Mouse (Mus musculus): Measurements from ENCODE around the gene Fgfr2.
A peak's percentile ranks its signal among the peaks of the same experiment; 100 is the strongest.

The Fgfr2 gene

DNA sequence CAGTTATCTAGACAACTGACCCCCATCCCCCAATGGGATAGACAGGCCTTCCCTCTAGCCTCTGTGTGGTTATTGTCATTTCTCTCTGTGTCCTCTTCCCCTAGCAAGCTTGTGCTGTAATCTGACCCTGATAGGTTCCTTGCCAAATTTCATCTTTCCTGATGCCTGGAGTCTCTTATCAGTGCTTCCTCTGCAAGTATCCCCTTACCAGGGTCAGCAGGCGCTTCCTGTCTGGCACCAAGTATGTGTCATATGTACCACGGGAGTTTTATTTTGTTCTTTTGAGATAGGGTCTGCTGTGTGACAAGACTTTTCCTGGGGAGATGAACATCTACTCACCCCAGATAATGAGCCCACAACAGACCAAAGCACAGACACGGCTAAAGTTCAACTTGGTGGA lies 844.5 kb downstream of the Fgfr2 start:
- DNase-seq = no peak

DNA sequence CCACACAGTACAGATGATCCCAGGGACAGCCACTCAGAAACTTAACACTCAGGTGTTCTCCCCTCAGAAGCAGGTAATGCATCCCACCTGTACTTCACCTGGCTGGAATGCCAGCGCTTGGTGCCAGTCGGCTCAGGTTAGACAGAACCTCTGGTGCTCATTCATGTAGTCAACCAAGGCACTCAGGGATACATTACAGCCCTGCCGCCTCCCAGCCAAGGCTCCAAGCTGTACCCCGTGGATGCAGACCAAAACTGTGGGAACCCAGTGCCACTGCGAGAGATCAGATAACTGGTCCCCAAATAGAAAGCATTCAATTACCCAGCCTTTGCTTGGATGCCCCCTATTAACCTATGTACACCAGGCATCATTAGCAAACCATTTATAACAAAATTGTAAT lies 846.9 kb downstream of the Fgfr2 start:
- DNase-seq = no peak

DNA sequence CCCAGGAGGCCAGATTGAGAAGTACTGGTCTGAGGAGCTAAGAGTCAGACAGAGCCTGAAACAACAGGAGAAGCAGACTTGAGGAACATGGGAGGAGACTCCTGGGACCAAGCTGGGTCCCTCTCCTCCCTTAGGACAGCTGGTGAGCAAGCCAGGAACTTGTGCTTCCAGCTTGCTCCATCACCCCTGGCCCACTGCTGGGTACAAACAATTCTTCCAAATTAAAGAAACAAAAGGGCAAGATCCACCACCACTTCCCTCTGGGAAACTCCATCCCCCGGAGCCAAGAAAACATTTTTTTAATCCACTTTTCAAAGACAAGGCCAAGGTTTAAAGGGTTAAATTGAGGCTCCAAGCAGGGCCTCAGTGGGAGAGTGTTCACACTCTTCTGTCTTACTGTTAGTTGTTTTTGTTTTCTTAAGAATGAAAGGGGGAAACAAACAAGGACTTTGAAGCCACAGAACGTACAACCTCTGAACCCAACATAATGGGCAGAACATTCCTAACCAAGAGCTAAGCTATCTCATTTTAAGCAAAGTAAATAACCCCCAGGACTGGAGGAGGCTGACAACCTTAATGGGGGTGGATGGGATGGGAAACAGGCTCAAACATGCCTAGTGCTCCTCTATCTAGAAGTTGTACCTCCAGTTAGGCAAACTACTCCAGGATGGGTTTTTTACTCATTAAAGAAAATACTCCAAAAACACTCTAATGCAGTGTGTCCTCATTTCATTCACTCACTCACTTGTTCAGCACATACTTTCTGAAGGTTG lies 849.2 kb downstream of the Fgfr2 start:
- no peak for DNase-seq

- no peak for DNase-seq
Observed at GRCm38 (mm10) chr7:132272984-132273383, 850.2 kb downstream of the Fgfr2 start.

DNA sequence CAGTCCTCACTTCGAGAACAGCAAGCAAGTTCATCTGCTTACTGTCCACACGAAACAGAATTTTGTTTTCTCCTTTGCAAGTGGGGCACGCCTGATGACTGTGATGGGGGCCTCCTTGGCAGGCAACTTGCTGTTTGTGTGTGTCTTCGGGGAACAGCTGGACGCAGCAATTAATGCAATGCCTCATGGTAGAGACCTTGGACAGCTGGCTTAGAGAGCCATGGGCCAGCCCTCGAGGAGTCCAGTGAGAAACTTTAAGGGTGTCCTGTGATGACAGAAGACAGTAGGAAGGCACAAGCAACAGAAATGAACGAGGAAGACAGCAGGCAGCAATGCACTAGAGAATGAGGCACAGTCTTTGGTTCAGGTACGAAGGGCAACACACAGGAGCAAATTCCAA lies 852.8 kb downstream of the Fgfr2 start:
- DNase-seq = no peak

GRCm38 (mm10) chr7:132269661-132270060 lies 853.5 kb downstream of the Fgfr2 start:
- peak in 1 of 2 experiments; percentile 33 for DNase-seq

GRCm38 (mm10) chr7:132267721-132268498 lies 855.2 kb downstream of the Fgfr2 start:
- no peak for DNase-seq

DNA sequence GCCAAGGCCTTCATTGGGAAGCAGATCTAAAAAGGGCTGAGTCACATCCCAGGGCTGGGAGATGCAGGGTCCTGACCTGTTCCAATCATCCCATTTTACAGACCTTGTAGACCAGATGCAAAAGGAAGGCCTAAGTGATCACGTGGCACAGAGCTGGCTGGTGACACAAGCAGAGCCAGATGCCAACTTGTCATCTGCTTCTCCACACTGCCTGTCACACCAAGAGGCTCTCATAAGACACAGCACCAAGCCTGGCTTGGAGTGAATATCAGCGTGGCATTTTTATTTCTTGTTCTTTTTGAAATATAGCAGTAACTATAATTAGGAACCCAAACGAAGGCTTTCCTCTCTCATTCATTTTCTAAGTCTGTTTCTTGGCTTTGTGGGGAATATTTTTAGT lies 858.4 kb downstream of the Fgfr2 start:
- DNase-seq = no peak

GRCm38 (mm10) chr7:132263186-132263585 lies 860.0 kb downstream of the Fgfr2 start:
- DNase-seq = peak; percentile 69 to 70

- peak; percentile 41 to 55 for DNase-seq
Observed at GRCm38 (mm10) chr7:132262696-132263095, 860.5 kb downstream of the Fgfr2 start.

DNA sequence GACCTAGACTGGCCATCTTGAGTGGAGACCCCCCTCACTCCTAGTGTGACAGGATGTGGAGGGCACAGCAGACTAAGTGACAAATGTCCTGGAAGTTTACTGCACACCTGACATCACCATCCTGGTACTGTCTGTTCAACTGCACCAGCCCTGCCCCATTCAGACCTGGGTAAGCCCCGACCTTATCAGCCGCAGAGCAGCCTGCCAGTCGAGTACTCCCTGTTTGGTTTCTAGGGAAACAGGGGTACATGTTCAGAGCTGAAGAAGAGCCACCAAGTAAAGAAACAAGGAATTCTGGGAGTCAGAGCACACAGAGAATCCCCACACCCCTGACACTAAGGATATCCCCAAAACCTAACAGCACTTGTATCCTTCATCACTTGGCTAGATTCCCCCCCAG lies 861.3 kb downstream of the Fgfr2 start:
- no peak for DNase-seq

DNA sequence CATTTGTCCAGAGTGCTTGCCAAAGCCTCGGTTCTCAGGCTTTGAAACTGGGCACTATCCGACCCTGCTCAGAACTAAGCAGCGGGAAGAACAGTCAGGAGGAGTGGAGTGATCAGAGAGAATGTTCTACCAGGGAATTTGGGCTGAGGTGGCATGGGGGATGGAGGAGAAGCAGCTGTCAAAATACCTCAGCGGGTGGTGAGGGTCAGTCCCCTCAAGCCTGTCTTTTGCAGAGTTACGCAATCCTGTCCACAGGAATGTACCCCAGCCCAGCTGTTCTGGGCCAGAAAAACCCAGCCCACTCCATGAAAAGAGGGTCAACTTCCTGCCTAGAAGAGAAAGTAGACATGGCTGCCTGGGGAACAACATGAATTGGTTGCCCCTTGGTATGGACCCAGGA lies 862.5 kb downstream of the Fgfr2 start:
- DNase-seq = no peak

- DNase-seq = no peak
Observed at GRCm38 (mm10) chr7:132258817-132259216, 864.3 kb downstream of the Fgfr2 start.

DNA sequence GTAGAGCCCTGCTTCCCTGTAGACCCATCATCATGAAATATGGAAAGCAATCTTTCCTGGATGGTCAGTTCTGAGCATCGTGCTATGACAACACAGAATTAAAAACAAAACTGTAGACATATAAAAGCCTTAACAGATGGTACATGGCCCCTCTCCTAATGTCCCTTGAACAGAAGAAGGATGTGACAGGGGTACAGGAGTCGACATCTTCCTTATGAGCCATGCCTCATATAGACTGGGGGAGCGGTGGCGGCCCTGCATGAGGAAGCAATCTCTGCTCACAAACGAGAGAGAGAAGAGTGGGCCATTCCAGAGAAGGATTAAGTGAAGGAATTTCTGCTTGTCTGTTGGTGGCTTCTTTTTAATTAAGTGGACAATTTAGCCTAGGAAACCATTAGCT lies 864.9 kb downstream of the Fgfr2 start:
- no peak for DNase-seq

DNA sequence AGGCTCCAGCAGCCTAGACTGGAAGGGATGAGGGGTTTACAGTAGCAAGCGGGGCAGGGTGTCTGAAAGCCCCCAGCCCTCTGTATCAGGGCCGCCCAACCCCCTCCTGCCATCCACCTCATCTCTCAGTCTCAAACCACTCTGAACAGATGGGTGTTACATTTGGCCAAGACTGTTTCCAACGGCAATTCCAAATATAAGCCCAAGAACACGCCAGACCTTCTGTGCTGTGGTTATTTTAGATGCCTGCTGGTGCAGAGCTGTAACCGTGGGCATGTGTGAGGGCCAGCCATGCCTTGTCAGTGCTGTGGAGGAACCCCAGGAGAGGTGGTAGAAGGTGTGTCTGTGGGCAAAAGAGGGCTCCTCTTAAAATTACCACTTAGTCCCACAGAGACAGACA lies 869.6 kb downstream of the Fgfr2 start:
- DNase-seq = peak; percentile 71 to 78

DNA sequence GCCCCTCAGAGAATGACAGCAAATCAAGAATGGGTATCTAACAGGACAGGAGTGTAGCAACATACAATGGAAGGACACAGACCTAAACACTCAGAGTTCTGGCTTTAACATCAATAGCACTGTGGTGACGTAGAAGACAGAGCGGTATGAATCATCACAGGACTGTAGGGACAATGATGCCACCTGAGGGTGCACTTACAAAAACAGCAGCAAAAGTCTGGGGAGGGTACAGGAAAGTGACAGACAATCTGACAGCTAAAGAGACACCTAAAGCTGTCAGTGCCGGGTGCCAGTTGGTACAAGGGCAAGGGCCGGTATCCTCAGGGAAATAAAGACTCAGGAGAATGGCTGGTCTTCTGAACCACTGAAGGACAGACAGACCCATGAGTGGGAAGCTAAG lies 870.1 kb downstream of the Fgfr2 start:
- DNase-seq = no peak

- no peak for DNase-seq
Observed at GRCm38 (mm10) chr7:132249563-132250119, 873.5 kb downstream of the Fgfr2 start.

- DNase-seq = no peak
Observed at GRCm38 (mm10) chr7:132247567-132247966, 875.6 kb downstream of the Fgfr2 start.

DNA sequence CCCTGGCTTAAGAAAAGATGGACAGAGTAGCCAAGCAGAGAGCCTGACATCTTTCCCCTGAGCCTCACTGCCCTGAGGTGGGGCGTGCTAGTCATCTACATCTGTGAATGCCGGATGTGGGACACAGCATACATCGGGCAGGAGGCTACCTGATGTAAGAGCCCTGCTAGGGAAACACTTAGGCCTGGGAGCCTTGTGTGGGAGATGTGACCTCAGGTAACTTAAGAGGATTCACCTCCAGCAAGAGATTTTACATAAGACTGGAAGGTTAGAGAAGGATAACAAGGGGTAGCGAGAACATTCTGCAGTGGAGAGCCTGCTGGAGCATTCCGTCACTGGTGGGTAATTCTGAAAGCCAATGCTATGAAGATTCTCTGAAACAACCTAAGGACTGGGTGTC lies 876.1 kb downstream of the Fgfr2 start:
- no peak for DNase-seq

DNA sequence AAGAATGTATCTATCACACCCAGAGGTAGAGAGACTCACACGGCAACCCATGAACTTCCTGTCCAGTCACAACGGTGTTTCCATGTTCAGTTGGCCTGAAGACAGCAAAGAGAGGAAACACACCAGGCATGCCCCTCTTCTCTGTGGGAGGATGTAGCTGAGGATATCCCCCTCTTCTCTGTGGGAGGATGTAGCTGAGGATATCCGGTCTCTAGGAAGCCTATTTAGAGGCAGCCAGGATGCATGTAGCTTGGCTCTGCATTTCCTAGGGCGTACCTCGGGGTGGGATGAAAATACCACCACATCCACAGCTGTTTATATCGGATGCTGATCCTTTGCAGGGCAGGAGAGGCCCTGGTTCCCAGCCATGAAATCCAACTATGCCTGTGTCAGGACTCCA lies 877.4 kb downstream of the Fgfr2 start:
- no peak for DNase-seq

GRCm38 (mm10) chr7:132244637-132245036 lies 878.5 kb downstream of the Fgfr2 start:
- no peak for DNase-seq

DNA sequence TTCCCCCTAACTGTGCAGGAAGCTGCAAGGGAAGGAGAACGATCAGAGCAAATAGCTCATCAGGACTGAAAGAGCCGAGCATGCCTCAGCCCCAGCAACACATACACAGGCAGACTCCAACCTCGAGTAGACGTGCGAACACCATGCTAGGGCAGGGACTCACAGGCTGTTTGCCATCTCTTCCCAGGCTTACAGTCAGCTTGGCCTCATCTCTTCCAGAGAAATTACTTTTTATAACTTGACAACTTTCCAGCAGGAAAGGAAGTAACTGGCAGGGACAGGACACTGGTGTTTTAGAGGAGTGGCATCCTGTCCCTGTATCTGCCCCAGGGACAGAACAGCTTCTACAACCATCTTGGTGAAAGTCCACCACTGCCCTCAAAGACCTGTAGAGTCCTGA lies 879.9 kb downstream of the Fgfr2 start:
- no peak for DNase-seq

DNA sequence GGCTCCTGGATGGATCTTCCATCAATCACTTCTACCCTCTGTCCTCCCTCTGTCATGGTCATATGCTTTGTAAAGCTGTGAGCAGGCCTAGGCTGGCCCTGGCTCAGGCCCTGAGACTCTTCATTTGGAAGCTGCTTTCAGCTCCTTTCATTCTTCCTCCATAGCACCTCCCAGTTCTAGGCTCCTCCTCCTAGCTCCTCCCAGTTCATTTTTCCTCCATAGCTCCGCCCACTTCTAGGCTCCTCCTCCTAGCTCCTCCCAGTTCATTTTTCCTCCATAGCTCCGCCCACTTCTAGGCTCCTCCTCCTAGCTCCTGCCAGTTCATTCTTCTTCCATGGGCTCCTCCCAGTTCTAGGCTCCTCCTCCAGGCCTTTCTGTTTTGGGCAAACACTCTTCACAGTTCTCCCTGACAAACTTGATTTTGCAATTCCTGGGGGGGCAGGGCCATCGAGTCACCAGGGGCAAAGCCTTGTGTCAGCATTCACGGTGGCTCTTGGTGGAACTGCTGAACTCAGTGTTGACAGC lies 880.5 kb downstream of the Fgfr2 start:
- DNase-seq = no peak

GRCm38 (mm10) chr7:132238921-132239320 lies 884.2 kb downstream of the Fgfr2 start:
- DNase-seq = no peak
